Mouse (Mus musculus): ENCODE measurements at regions not wholly inside any gene's neighbourhood (a gene's known extent, or its start where the extent isn't known, plus 50 kb on each side); places are given as distances from the start of the nearest gene placed in this dataset.

GRCm38 (mm10) chr8:98755795-98756194 is 660.5 kb downstream of the Cdh8 start:
- TF ChIP-seq CTCF (IDR thresholded peaks at IDR 0.05; ENCODE audit: low read depth, low read length), result no peak
- no peak for TF ChIP-seq POLR2A (IDR thresholded peaks at IDR 0.05; ENCODE audit: extremely low read depth, insufficient read depth, low read length)
